Mouse (Mus musculus) frontal cortex, postnatal 14 days (tissue): ENCODE measurements at regions not wholly inside any gene's neighbourhood (a gene's known extent, or its start where the extent isn't known, plus 50 kb on each side); places are given as distances from the start of the nearest gene placed in this dataset.

ENCODE experiments used
- DNase-seq, 2 experiments: peaks; one replicate each; pipeline ENCODE4 v3.0.0; 2022; ENCODE audit warnings: low spot score in 2 of 2

DNA sequence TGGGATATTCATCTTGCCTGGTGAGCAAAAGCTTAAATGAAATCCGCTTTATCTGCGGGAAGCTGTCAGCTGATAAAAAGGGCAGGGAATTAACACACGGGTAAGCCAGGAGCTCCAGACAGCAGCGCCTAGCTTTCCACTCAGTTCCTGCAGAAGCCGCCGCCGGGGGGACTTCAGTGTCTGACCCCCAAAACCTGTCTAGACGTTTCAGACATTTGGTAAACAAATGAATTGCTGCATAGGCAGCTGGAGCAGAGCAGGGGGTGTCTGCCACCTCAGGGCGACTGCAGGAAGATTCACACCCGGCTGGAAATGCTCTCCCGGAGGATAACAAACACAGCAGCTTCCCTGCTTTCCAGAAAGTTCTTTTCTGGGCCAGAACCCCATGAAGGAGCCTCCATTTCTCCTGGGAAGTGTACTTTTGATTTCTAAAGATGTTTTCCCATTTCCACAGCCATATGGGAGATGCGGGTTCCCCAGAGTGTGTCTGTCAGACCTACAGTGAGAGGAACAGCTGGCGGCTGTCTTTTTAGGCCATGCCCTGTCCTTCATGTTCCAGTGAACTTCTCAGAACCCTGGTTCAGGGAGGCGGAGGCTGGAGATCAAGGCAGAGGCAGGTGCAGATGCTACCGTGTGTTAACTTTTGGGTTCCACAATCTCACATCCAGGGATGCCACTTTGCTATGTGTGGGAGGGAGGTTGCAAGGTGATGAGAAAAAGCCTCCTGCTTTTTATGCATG lies 58.7 kb upstream of the Pmepa1 start:
- DNase-seq: no peak

DNA sequence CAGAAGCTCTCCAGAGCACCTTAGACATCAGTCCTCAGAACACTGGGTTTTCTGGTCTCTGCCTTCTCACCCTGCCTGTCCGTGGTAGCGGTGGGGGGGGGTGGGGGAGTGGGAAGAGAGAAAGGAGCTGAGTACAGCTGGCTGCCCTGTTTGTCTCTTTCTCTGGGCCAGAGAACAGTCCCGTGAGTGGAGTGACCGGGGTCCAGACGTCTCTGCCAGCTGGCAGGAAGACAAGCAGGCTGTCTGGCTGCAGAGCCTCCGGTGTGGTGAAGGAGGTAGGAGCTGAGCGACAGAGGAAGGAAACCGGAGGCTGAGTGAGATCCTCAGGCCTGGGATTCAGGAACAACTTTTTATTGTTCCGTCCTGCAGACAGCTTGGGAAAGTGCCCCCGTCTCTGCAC lies 59.5 kb upstream of the Pmepa1 start:
- peak in 1 of 2 experiments; percentile 71 for DNase-seq

DNA sequence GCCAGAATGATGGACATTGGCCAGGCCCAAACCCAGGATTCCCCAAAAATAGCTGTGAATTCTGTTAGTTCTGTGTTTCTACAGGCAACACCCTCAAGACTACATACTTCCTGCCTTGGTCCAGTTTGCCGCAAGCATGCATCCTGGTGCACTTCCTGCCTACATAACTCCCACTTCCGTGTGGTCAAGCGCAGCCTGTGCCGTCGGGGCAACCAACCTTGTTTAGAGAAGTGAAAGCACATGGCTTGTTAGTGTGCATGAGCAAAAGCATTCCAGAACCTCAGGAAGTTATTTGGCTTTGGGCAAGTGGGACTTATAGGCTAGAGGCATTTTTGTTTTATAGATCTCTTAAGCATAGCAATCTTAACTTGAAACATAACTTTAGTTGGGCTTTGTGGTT lies 61.3 kb upstream of the Pmepa1 start:
- DNase-seq: no peak

DNA sequence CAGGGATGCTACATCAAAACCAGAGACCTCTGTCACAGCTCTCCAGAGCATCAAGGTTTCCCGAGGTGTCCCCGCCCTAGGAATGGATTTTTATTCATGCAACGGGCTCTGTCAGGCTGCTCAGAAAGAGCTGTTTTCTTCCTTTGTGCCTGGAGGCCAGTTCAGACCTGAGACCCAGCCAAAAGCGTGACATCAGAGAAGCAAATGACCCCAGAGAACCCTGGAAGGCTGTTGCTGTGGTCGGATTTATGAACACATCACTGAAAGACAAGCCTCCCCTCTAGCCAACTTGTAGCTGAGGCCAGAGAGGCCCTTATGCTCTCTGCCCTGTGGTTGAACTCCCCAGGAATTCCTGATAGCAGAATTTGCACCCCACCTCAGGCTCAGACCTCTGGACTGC lies 62.3 kb upstream of the Pmepa1 start:
- DNase-seq: no peak

DNA sequence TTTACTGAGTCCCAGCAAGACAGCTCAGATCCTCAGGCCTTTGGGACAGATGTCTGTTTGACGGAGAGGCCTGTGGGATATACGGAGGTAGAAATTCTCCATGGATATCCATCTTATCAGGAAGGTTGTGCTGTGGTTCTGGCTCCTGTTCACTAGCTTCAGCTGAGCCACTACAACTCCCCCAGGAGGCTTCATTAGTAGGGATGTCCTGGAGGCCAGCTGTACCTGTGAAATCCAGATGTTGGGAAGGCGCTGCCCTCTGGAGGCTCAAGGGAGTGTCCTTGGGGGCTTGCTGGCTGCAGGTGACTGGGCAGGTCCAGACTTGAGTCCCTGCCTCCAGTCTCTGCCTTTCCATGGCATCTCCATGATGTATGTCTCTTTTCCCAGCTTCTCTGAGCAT lies 62.9 kb upstream of the Pmepa1 start:
- DNase-seq: no peak

DNA sequence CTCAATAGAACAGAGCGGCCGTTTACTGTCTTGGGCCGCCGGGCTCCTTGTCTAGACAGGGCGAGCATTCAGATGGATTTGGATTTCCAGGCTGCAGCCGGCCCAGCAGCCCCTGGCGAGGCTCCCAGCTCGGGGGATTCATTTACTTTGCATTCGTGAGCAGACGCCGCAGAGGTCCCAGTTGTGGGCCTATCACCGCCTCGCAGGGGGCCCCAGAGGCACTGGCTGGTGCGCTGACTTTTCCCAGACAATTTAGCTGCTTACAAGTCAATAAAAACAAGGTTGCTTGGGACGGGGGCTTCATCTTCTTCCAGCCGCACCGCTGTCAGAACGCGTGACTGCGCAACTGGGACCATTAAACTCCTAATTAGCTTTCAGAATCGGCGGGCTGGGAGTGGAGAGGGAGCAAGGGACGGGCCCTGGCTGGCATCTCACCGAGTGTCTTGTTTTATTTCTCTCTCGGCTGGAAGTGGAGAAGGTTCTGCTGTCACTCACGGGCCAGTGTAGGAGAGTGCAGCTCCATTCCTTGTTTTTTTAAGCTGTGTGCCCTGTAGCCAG lies 63.8 kb upstream of the Pmepa1 start:
- peak in 1 of 2 experiments; percentile 47 for DNase-seq

DNA sequence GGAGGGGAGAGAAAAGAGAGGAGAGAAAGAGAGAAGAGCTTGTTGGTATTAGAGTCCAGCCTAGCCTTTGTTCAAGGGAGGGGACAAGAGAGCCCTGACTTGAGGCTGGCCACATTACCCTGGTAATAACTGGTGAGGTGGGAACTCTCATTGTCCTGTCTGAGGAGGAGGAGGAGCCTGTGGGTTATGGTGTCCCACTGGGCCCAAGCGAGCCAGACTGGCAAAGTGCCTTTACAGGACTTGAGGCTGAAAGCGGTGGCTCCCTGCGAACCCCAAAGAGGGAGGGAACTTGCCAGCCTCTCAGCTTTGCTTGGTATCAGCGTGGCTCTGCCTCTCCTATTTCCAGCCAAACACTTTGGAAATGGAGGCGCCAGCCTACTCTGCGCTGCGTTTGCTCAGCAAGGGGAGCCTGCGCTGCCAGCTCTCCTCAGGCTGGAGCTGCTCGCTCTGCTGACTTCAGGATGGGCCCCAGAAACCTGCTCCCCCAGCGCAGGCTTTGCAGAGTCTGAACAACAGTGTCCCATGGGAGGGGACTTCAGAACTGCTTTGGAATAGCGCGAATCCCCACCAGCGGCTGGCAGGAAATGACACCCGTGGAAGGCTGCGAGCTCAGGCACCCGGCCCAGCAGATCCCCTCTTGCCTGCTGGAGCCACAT lies 66.4 kb upstream of the Pmepa1 start:
- DNase-seq: no peak

DNA sequence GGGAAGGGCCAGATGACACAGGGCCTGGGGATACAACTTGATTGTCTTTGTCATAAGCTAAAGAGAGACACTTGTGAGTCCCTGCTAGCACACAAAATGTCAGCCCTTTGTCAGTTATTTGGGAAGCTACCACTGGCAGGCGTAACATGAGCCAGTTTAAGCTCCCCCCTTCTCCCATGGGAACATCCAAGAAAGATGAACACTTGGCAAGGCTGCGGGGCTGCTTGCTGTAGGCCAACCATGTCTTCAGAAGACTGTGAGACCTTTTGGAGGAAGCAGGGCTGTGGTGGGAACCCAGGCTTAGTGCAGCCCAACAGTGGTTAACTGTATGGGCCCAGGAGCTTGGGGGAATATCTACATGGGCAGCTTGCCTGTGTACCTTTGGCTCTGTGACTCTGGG lies 67.3 kb upstream of the Pmepa1 start:
- no peak for DNase-seq

DNA sequence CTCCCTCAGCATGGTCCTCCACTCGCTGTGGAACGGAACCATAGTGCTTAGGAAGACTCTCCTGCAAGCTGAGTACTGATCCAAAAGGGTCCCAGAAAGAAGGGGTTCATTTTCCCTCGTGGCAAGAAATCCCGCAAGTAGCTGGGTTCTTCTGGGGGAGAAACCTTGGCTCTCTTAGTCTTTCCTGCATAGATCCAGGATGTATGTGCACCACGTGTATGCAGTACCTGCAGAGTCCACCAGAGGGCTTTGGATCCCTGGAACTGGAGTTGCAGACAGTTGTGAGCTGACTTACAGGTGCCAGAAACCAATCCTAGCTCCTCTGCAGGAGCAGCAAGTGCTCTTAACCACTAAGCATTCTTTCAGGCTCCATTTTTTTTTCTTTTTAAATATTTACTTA lies 67.9 kb upstream of the Pmepa1 start:
- DNase-seq: no peak

DNA sequence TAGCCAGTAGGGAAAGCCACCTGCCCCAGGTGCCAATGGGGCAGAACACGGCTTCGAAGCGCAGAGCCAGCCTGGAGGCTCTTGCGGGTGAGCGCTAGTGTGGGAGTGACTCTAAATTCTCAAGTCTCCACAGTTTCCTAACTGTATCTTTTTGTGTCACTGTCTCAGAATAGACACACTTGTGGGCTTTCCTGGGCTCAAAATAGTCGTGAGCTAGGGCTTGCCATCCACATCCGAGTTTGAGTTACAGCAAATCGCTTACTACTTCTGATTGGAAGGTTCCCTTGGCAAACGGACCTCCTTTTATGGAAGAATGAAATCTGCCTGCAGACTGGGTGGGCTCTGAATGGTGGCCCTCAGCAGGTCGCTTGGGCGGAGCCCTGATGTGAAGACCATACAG lies 71.0 kb upstream of the Pmepa1 start:
- peak; percentile 31 to 42 for DNase-seq

DNA sequence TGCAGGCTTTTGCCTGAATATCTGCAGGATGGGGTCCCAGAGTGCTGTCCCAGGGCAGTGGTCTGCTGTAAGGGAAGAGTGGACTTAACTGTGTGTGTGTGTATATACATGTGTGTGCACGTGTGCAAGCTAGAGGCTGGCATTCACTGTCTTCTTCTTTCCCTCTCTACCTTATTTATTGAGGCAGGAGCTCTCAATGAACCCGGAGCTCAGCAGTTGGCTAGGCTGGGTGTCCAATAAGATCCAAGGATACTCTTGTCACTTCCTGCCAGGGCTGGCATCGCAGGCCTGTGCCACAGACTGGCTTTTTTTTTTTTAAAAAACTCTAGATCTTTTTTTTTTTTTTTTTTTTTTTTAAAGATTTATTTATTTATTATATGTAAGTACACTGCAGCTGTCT lies 72.4 kb upstream of the Pmepa1 start:
- no peak for DNase-seq

DNA sequence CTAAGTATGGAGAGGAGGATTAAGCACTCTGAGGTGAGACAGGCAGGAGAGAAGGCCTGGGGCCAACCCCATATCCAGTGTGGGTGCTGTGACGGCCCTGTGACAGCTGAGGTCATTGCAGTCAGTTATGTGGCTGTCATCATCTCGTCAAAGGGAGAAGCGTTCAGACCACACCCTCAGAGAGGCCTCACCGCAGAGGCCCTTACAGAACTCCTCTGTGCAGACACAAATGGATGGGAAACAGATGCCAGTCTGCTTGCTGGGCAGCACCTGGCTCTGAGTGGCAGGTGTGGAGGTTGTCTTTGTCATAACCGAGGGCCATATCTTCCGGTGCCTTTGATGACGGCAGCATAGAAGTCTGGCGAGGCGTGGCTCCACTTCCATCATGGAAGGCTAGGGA lies 73.2 kb upstream of the Pmepa1 start:
- no peak for DNase-seq

DNA sequence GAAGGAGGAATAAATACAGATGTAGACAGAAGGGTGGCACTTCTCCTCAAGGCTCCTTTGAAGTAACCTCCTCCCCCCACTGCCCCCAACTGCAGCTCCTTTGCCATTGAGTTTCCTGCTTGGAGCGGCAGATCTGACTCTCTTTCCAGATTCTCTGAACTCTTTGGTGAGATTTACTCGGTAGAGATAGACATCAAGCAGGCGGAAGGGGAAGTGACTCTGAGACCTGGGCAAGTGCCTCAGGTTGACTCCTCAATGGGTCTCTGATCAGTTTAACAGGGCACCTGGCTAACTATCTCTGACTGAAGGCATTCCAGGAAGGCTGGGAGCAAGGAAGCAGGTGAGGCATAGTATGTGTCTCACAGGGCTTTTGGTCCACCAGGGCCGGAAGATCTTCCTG lies 73.6 kb upstream of the Pmepa1 start:
- DNase-seq: no peak

DNA sequence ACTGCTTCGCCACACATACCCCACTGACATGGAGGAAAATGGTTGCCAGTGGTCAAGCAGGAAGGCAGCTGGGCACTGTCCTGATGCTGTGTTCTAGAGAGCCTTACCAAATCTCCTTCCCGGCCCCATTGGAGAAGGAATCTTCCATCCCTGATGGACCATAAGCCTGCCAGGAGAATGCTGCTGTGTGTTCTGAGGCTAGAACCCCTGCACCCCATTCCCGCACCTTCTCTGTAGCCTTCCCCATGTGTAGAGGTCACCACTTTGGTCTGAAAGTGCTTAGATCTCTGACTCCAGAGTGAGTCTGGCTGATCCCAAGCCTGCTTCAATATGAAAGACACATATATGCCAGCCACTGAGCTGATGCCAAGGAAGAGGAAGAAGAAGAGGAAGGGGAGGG lies 74.1 kb upstream of the Pmepa1 start:
- DNase-seq: no peak

DNA sequence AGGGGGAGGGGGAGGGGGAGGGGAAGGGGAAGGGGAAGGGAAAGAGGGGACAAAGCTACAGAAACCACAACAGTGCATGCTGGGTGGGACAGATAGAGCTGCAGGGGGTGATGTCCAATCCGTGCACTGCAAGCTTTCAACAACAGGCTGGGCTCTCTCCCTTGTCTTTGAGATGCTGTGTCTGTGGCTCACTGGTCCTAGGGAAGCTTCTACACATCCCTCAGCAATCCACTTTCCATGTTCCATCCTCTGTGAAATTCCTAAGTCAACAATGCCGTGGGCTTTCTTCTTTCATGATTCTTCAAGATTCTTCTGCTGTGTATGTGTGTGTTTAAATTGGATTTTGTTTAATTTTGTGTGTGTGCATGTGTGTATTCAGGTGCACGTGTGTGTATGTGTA lies 74.5 kb upstream of the Pmepa1 start:
- DNase-seq: no peak

DNA sequence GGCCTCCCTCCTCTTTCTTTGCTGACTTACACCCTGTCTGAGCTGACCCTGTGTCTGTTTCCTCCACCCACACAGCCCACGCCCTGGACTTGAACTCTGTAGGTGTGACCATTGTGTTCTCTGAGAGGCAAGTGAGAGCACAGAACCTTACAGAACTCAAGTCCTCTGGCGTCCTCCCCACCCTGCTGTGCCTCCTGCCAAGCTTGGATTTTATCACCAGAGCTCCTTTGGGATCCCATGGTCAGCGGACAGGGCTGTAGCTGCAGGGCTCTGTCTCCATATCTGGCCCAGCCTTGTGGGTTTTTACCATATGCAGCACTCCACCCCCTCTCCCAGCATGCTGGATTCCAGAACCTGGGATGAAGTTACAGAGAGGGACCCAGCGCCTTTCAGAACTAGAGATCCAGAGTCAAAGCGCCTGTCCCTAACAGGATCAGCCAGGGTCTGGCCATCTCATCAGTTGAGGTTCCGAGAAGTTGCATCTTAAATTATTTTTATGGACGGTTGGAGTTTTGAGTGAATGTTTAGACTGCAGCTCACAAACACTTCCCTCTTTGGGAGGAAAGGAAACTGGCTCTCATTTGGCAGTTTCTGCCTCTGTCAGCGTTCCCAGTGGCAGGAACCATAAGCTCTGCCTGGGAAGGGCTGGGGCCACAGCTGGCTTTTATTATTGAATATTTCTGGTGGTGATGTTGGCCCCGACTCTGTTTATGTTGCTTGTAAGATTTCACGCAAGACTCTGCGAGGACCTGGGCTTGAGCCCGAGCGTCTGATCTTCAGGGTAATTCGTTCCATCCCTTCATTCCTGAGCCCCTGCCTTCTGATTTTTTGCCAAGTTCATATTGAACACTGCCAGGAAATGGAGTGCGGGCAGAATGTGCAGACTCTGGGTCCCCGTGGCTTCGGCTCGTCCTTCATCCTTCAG lies 75.8 kb upstream of the Pmepa1 start:
- no peak for DNase-seq

DNA sequence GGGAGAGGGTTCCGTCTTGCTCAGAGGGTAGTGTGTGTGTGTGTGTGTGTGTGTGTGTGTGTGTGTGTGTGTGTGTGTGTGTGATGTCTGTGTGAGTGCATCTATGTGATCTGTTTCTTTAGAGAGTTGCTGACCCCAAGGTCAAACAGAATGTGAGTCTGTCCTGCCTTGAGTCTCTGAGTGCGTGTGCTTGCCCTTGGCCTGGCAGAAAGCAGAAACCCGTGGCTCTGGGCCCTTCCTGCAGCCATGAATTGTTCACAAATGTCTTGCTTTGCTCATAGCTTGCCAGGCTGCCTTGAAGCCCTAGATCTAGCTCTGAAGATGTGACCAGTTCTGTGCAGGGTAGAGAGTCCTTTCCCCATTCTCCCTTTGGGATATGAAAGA lies 76.4 kb upstream of the Pmepa1 start:
- no peak for DNase-seq

DNA sequence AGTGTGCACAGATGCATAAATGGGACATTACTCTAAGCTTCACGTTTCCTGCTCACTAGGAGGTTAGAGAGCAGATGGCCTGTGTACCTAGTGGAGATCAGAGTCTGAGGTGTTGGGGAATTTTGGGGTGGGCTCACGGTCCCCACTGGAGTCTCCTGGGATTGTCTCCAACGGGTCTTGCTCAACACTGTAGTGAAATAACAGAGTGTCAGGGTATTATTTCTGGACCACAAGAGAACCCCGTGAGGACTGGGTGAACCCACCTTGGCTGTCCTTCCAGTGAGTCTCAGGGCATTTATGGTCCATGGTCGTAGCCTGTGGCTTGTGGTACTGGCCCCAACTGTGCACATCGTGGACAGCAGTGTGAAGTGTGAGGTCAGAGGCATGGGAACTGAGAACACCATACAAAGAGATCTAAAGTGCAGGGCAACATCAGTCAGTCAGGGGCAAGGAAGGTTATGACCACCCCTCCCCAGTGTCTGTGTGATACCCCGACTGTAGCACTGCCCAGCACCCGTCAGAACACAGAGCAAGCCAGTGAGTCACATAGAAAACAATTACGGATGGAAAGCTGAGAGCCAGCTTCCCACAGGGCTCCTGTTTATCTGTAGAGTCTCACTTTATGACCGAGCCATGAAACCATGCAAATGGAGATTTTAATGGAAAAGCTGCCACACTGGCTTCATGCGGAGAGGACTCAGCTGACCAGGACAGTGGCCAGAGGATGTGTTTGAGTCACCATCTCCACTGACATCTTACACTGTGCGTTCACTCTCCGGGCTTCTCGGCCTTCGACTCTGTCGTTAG lies 77.3 kb upstream of the Pmepa1 start:
- no peak for DNase-seq

DNA sequence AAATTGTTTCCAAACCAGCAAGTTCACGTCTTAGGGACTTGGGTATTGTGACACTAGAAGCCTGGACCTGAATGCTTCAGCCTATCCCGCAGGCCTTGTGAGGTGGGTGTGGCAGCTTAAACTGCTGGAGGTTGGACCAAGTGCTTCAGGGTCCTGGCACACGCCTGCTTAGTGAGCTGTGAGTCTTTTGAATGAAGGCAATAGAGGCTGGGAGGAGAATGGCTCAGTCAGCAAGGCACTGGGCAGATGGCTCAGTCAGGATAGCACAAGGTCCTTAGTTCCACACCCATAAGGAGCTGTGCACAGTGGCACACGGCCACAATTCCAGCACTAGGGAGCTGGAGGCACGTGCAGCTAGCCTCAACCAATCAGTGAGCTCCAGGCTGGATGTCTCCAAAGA lies 80.5 kb upstream of the Pmepa1 start:
- no peak for DNase-seq

DNA sequence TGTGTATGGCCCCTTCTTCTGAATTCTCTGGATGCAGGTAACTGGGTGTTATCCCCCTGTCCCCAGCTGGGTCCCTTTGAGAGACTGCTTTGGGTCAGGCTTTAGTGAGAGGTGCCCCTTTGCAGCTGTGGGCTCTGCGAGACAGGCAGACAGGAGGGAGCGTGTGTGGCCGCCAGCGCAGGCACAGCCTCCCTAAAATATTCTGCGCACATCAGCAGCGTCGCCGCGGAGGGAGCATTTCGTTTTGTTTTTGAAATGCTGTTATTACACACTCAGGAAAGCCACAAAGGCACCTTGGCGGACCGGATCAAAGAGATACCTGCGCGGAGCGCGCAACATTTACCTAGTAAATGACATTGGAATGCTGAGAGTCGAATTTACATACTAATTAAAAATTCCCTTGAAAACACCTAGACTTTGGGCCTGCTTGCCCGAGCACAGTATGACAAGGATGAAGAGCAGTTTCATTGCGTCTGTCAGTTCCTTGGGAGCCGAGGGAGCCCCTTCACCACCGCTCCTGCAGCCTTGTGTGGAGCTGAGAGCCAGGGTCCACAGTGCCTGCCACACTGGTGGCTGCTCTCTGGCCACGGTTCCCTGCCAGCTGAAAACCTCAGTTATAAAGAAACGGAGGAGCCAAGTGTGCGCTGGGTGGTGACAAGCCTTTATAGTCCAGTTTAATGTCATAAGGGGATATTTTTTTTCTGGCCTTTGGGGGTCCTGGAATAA lies 89.3 kb upstream of the Pmepa1 start:
- no peak for DNase-seq

DNA sequence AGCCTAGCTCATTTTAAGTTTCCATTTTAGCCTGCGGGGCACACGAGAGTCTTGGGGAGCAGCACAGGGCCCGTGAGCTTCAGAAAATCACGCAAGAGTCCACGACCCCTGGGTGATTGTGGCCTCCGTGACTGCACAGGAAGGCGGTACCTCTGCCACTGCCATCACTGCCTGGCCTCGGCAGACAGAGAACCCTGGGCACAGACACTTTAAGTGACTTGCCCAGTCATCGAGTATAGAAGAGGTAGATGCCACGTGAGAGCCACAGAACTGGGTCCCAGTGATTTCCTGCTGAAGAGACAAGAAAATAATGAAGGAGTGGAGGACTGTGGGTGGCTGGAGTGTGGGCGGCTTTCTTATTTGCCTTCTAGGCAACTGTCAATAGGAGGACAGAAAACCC lies 90.4 kb upstream of the Pmepa1 start:
- DNase-seq: no peak
